ENCODE assay signal across 20 mouse cellular contexts in the genomic region with DNA sequence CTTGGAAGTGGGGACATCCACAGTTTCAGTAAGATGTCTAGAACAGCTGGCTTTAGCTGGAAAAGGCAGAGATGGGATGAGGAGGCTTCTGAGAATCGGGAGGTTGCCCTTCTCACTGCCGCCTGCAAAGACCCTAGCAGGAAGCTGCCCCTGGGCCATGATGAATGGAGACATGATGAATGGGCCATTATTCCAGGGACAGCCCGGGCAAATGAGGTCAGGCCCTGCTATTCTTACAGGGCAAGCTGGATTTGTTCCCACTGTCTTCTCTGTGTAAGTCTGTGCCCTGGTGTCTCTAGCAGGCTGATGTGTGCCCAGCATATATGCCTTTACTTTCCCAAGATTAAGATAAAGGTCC. TPM values are rescaled to one million over a fixed set of nuclear protein-coding genes. Genes with fewer than 3 reads are reported as not detected.
DNase-seq lines count a peak whose midpoint lies in the region; ATAC-seq lines count a peak whose summit lies in the region.
"Had no signal": no experiment of that assay in that cellular context is flagged by ENCODE, and none has a peak within 500 bp of the region (broad histone marks: within the 10 kb centered on the region; RNA-seq: fewer than 3 reads in every experiment).

No protein-coding gene starts in this region.

- no peaks in the 10 kb centered on the region for H3K9me3 ChIP-seq in heart, embryonic 15.5 days (replicated peaks)
- H3K9me3 ChIP-seq in neural tube, embryonic 11.5 days (ENCODE audit: control insufficient read depth, low read length): no peaks in the 10 kb centered on the region
- H3K9me3 ChIP-seq: hindbrain, embryonic 13.5 days; limb, embryonic 15.5 days; midbrain, embryonic 15.5 days had no signal

- no peak overlapping the region for H3K27ac ChIP-seq in heart, embryonic 15.5 days
- no peak overlapping the region for H3K27ac ChIP-seq in neural tube, embryonic 11.5 days (ENCODE audit: low read depth, low read length)
- H3K27ac ChIP-seq: hindbrain, embryonic 13.5 days; limb, embryonic 15.5 days; liver, embryonic 14.5 days; midbrain, embryonic 15.5 days had no signal

- peaks cover 17% of the 10 kb centered on the region for H3K4me1 ChIP-seq in heart, embryonic 15.5 days (replicated peaks)
- H3K4me1 ChIP-seq in neural tube, embryonic 11.5 days (ENCODE audit: control insufficient read depth, insufficient read depth, low read length): peaks cover 6% of the 10 kb centered on the region; the same call in 1 of the 2 replicates
- H3K4me1 ChIP-seq: limb, embryonic 15.5 days; midbrain, embryonic 15.5 days had no signal

- WGBS in heart, embryonic 15.5 days: 48% methylated on average over 3 of the region's 3 CpGs
- WGBS in neural tube, embryonic 11.5 days: 14% methylated on average over 3 of the region's 3 CpGs

- H3K4me2 ChIP-seq in heart, embryonic 15.5 days: 0 out of 2 replicates have a peak overlapping the region, but pooled peaks have one; percentile 31
- H3K4me2 ChIP-seq in neural tube, embryonic 11.5 days (ENCODE audit: low read depth): no peak overlapping the region
- H3K4me2 ChIP-seq: heart, embryonic 11.5 days; hindbrain, embryonic 13.5 days; limb, embryonic 15.5 days; lung, embryonic 14.5 days; midbrain, embryonic 15.5 days had no signal

- peak; percentile 10 for DNase-seq in adrenal gland, postnatal 10 days
- no peak for DNase-seq in adrenal gland, adult 18-20 months (ENCODE audit: low spot score in 2 of 2)
- DNase-seq in heart, adult 11 months: no peak
- DNase-seq in retina, postnatal 1 day: peak; percentile 73
- no peak for DNase-seq in retina, embryonic 14.5 days (ENCODE audit: low spot score)
- DNase-seq in neural tube, embryonic 11.5 days (ENCODE audit: low spot score): peak; percentile 44
- DNase-seq in cerebellum, adult 9-11 months: no peak
- DNase-seq: forebrain, postnatal 0 days; lung, embryonic 14.5 days; lung, postnatal 4 days; right cerebral cortex, postnatal 14 days; spleen, adult 18-20 months; thymus, postnatal 14 days had no signal

- no peaks in the 10 kb centered on the region for H3K27me3 ChIP-seq in heart, embryonic 15.5 days
- H3K27me3 ChIP-seq in neural tube, embryonic 11.5 days (ENCODE audit: control insufficient read depth, insufficient read depth, low read length): no peaks in the 10 kb centered on the region
- H3K27me3 ChIP-seq: limb, embryonic 15.5 days; midbrain, embryonic 15.5 days had no signal

- no peak for ATAC-seq in heart, embryonic 15.5 days (replicated peaks; ENCODE audit: insufficient number of reproducible peaks, insufficient read depth, low FRiP score, low read depth)
- no peak for ATAC-seq in neural tube, embryonic 11.5 days (ENCODE audit: insufficient read depth, low FRiP score, low TSS enrichment)
- ATAC-seq: forebrain, postnatal 0 days; midbrain, embryonic 15.5 days had no signal

- H3K4me3 ChIP-seq in heart, embryonic 15.5 days: no peak overlapping the region
- no peak overlapping the region for H3K4me3 ChIP-seq in neural tube, embryonic 11.5 days (ENCODE audit: low read depth, low read length)
- H3K4me3 ChIP-seq: hindbrain, embryonic 13.5 days; limb, embryonic 15.5 days; midbrain, embryonic 15.5 days had no signal

- H3K9ac ChIP-seq in heart, embryonic 15.5 days: no peak overlapping the region
- H3K9ac ChIP-seq in neural tube, embryonic 11.5 days (ENCODE audit: low read length): no peak overlapping the region
- H3K9ac ChIP-seq: forebrain, postnatal 0 days; hindbrain, embryonic 13.5 days; limb, embryonic 15.5 days; liver, embryonic 14.5 days; lung, embryonic 14.5 days; midbrain, embryonic 15.5 days had no signal

- H3K36me3 ChIP-seq in heart, embryonic 15.5 days: no peaks in the 10 kb centered on the region
- no peaks in the 10 kb centered on the region for H3K36me3 ChIP-seq in neural tube, embryonic 11.5 days (ENCODE audit: control insufficient read depth, insufficient read depth, low read length)
- H3K36me3 ChIP-seq: hindbrain, embryonic 13.5 days; limb, embryonic 15.5 days; midbrain, embryonic 15.5 days had no signal

RNA-seq across cellular contexts. Expression of a gene that starts 51.1 kb away (rescaled TPM):
- total RNA-seq in adrenal gland, postnatal 10 days (2021): 1 to 10 TPM; 3.1 to 4.5 TPM
- 1 to 10 TPM; 4.3 to 5.1 TPM for total RNA-seq in adrenal gland, adult 18-20 months (2021)
- 0.19 TPM in 1 of 2 replicates, not detected in the other for polyA plus RNA-seq in heart, embryonic 15.5 days (2015; fragmentation: Nextera tagmentation; extraction: Ambion mirVana)
- polyA plus RNA-seq in neural tube, embryonic 11.5 days (2014; fragmentation: Nextera tagmentation; extraction: Ambion mirVana): 2.5 and 2.6 TPM in 2 replicates
- total RNA-seq: megakaryocyte-erythroid progenitor cell, adult 5-6 weeks had no signal
- polyA plus RNA-seq: lung, embryonic 14.5 days had no signal

Comparison
In these comparisons a context has a peak if more than half of its experiments do, and no peak if none do; other contexts are left out.
1. DNase-seq: peak in adrenal gland, postnatal 10 days (single experiment), retina, postnatal 1 day (single experiment) and neural tube, embryonic 11.5 days (single experiment); none in adrenal gland, adult 18-20 months (0 of 2), heart, adult 11 months (single experiment), retina, embryonic 14.5 days (single experiment) and cerebellum, adult 9-11 months (single experiment).